Mouse (Mus musculus) embryonic facial prominence, embryonic 14.5 days (tissue): ENCODE results near the gene Mark2. TPM values are rescaled to one million over a fixed set of nuclear protein-coding genes. Genes with fewer than 3 reads are reported as not detected.

Source experiments
- ATAC-seq: fragments of 200-750 bp; cut with Nextera tagmentation; 2 replicates; pipeline ENCODE4 v1.8.0; 2017; ENCODE audit warnings: low read depth, moderate number of reproducible peaks, moderate TSS enrichment
- DNase-seq: peaks from one replicate; pipeline ENCODE4 v3.0.0-alpha.2; 2015; ENCODE audit warnings: low spot score
- H3K27ac ChIP-seq: fragments of 300-500 bp; sonication (generic); replicated peaks from 2 replicates; pipeline ENCODE4 v1.5.1; 2014; ENCODE audit warnings: low read depth, mild to moderate bottlenecking, low read length, moderate library complexity
- H3K27me3 ChIP-seq: fragments of 300-500 bp; sonication (generic); replicated peaks from 2 replicates; pipeline ENCODE4 v1.6.1; 2014; ENCODE audit warnings: low read length; ENCODE audit not compliant: control insufficient read depth, insufficient read depth
- H3K36me3 ChIP-seq: fragments of 300-500 bp; sonication (generic); 2 replicates; pipeline ENCODE4 v1.6.1; 2014; ENCODE audit warnings: low read length, mixed read lengths; ENCODE audit not compliant: control insufficient read depth, insufficient read depth
- H3K4me1 ChIP-seq: fragments of 300-500 bp; sonication (generic); 2 replicates; pipeline ENCODE4 v1.6.1; 2014; ENCODE audit warnings: antibody characterized with exemption, low read length; ENCODE audit not compliant: control insufficient read depth, insufficient read depth
- H3K4me2 ChIP-seq: fragments of 300-500 bp; sonication (generic); 2 replicates; pipeline ENCODE4 v1.6.1; 2014; ENCODE audit warnings: low read depth, mild to moderate bottlenecking, low read length, moderate library complexity, mixed read lengths
- H3K4me3 ChIP-seq: fragments of 300-500 bp; sonication (generic); 2 replicates; pipeline ENCODE4 v1.5.1; 2014; ENCODE audit warnings: low read depth, mild to moderate bottlenecking, low read length
- H3K9ac ChIP-seq: fragments of 300-500 bp; sonication (generic); 2 replicates; pipeline ENCODE4 v1.6.1; 2014; ENCODE audit warnings: low read depth, mild to moderate bottlenecking, low read length, moderate library complexity, mixed read lengths
- H3K9me3 ChIP-seq: fragments of 300-500 bp; sonication (generic); 2 replicates; pipeline ENCODE4 v1.6.1; 2016; ENCODE audit warnings: low read length; ENCODE audit not compliant: control insufficient read depth
- WGBS: fragments of 180-500 bp; shearing (Covaris S2); extraction: QIAGEN DNeasy Blood & Tissue Kit; methylation state at CpG from one replicate; pipeline ENCODE4 v1.1.7; 2014; 5-methylcytosine and 5-hydroxymethylcytosine counted together
- polyA plus RNA-seq: library from polyadenylated mRNA; unstranded; fragments of >200 nt; fragmentation: Nextera tagmentation; extraction: Ambion mirVana; gene quantifications from 2 replicates; pipeline ENCODE4 v1.2.1, GENCODE M21; 2014

Mark2 gene
- polyA plus RNA-seq, 1 experiment from 2014 or later, result 42.1 TPM

GRCm38 (mm10) chr19:7305380-7306310, 36.0 kb downstream of the Mark2 start:
- WGBS, result 73% methylated on average over 10 of the region's 11 CpGs
- H3K27me3 ChIP-seq, result no peaks in the 10 kb centered on the region
- H3K4me1 ChIP-seq, result peaks cover 27% of the 10 kb centered on the region
- no peak overlapping the region for H3K4me2 ChIP-seq
- H3K9me3 ChIP-seq, result no peaks in the 10 kb centered on the region
- H3K9ac ChIP-seq, result no peak overlapping the region
- H3K27ac ChIP-seq, result no peak overlapping the region
- DNase-seq (no peak), ATAC-seq (no peak)
- H3K4me3 ChIP-seq, result no peak overlapping the region
- H3K36me3 ChIP-seq, result no peaks in the 10 kb centered on the region

- Histone ChIP-seq H3K9me3 (no peaks in the 10 kb centered on the region), H3K4me3 (no peak overlapping the region), H3K9ac (no peak overlapping the region), H3K4me1 (peaks cover 18% of the 10 kb centered on the region), H3K27me3 (no peaks in the 10 kb centered on the region), H3K36me3 (no peaks in the 10 kb centered on the region), H3K4me2 (no peak overlapping the region), H3K27ac (no peak overlapping the region)
- ATAC-seq, result no peak
- DNase-seq, result no peak
- 83% methylated on average over 2 of the region's 2 CpGs for WGBS
These were observed 36.9 kb downstream of the Mark2 start for GRCm38 (mm10) chr19:7304801-7305200.

- H3K36me3 ChIP-seq, result no peaks in the 10 kb centered on the region
- H3K27ac ChIP-seq, result no peak overlapping the region
- no peak overlapping the region for H3K9ac ChIP-seq
- H3K4me2 ChIP-seq, result no peak overlapping the region
- H3K27me3 ChIP-seq, result no peaks in the 10 kb centered on the region
- ATAC-seq, result no peak
- 67% methylated on average over 6 of the region's 6 CpGs for WGBS
- peaks cover 14% of the 10 kb centered on the region for H3K4me1 ChIP-seq
- no peak for DNase-seq
- H3K9me3 ChIP-seq, result no peaks in the 10 kb centered on the region
- H3K4me3 ChIP-seq, result no peak overlapping the region
These were observed 37.9 kb downstream of the Mark2 start for GRCm38 (mm10) chr19:7303796-7304195.

- no peaks in the 10 kb centered on the region for H3K27me3 ChIP-seq
- whole genome bisulfite sequencing, result 58% methylated on average over 1 of the region's 1 CpGs
- no peak overlapping the region for H3K27ac ChIP-seq
- H3K36me3 ChIP-seq, result no peaks in the 10 kb centered on the region
- DNase-seq (no peak), ATAC-seq (no peak)
- H3K9ac ChIP-seq, result no peak overlapping the region
- H3K9me3 ChIP-seq, result no peaks in the 10 kb centered on the region
- peaks cover 2% of the 10 kb centered on the region for H3K4me1 ChIP-seq
- no peak overlapping the region for H3K4me2 ChIP-seq
- H3K4me3 ChIP-seq, result no peak overlapping the region
These were observed 39.2 kb downstream of the Mark2 start for GRCm38 (mm10) chr19:7302493-7302797.

GRCm38 (mm10) chr19:7301647-7302492, 39.8 kb downstream of the Mark2 start:
- Histone ChIP-seq H3K4me1 (no peaks in the 10 kb centered on the region), H3K4me3 (no peak overlapping the region), H3K4me2 (no peak overlapping the region), H3K27ac (no peak overlapping the region), H3K36me3 (no peaks in the 10 kb centered on the region), H3K27me3 (no peaks in the 10 kb centered on the region), H3K9ac (no peak overlapping the region), H3K9me3 (no peaks in the 10 kb centered on the region)
- 74% methylated on average over 7 of the region's 7 CpGs for WGBS
- ATAC-seq, result no peak
- no peak for DNase-seq

GRCm38 (mm10) chr19:7300078-7300477, 41.6 kb downstream of the Mark2 start:
- H3K36me3 ChIP-seq, result no peaks in the 10 kb centered on the region; the same call in 1 of the 2 replicates
- no peak for DNase-seq
- H3K4me3 ChIP-seq, result no peak overlapping the region

GRCm38 (mm10) chr19:7299052-7299451, 42.6 kb downstream of the Mark2 start:
- no peak overlapping the region for H3K9ac ChIP-seq
- H3K27me3 ChIP-seq, result no peaks in the 10 kb centered on the region
- DNase-seq (no peak), ATAC-seq (peak; percentile 28; the same call in 1 of the 2 replicates)
- no peaks in the 10 kb centered on the region for H3K9me3 ChIP-seq
- no peaks in the 10 kb centered on the region; the same call in 1 of the 2 replicates for H3K36me3 ChIP-seq
- peaks cover 14% of the 10 kb centered on the region for H3K4me1 ChIP-seq
- H3K4me3 ChIP-seq, result no peak overlapping the region
- H3K4me2 ChIP-seq, result no peak overlapping the region
- H3K27ac ChIP-seq, result no peak overlapping the region

More at GRCm38 (mm10) chr19:7300078-7300477, 41.6 kb downstream of the Mark2 start:
- Histone ChIP-seq H3K27me3 (no peaks in the 10 kb centered on the region), H3K9ac (no peak overlapping the region), H3K27ac (no peak overlapping the region), H3K9me3 (no peaks in the 10 kb centered on the region), H3K4me2 (no peak overlapping the region), H3K4me1 (peaks cover 8% of the 10 kb centered on the region; the same call in 1 of the 2 replicates)
- 94% methylated on average over 1 of the region's 1 CpGs for WGBS
- ATAC-seq, result no peak

GRCm38 (mm10) chr19:7295959-7296358, 45.7 kb downstream of the Mark2 start:
- Histone ChIP-seq H3K4me1 (peaks cover 26% of the 10 kb centered on the region), H3K9ac (no peak overlapping the region), H3K36me3 (no peaks in the 10 kb centered on the region; the same call in 1 of the 2 replicates), H3K9me3 (no peaks in the 10 kb centered on the region), H3K27ac (no peak overlapping the region), H3K4me2 (no peak overlapping the region), H3K27me3 (no peaks in the 10 kb centered on the region), H3K4me3 (no peak overlapping the region)
- DNase-seq, result no peak
- 87% methylated on average over 4 of the region's 4 CpGs for WGBS
- ATAC-seq, result no peak
